Mouse (Mus musculus) heart, adult 2 months (tissue): ENCODE results near the gene Atp2a2.
A peak's percentile ranks its signal among the peaks of the same experiment; 100 is the strongest.

Source experiments
- CTCF ChIP-seq: fragments of 200-600 bp; IDR thresholded peaks from 2 replicates; pipeline ENCODE4 v1.8.1; 2022; ENCODE audit warnings: antibody characterized with exemption, mild to moderate bottlenecking, moderate library complexity
- EP300 ChIP-seq: fragments of 200-500 bp; IDR thresholded peaks from 2 replicates; pipeline ENCODE4 v1.6.1; 2011; ENCODE audit warnings: low read depth, low read length, control low read depth; ENCODE audit not compliant: insufficient read depth
- POLR2A ChIP-seq: fragments of 200-500 bp; IDR thresholded peaks from 2 replicates; pipeline ENCODE4 v1.6.1; 2011; ENCODE audit warnings: mild to moderate bottlenecking, low read depth, low read length, control low read depth; ENCODE audit not compliant: insufficient read depth

DNA sequence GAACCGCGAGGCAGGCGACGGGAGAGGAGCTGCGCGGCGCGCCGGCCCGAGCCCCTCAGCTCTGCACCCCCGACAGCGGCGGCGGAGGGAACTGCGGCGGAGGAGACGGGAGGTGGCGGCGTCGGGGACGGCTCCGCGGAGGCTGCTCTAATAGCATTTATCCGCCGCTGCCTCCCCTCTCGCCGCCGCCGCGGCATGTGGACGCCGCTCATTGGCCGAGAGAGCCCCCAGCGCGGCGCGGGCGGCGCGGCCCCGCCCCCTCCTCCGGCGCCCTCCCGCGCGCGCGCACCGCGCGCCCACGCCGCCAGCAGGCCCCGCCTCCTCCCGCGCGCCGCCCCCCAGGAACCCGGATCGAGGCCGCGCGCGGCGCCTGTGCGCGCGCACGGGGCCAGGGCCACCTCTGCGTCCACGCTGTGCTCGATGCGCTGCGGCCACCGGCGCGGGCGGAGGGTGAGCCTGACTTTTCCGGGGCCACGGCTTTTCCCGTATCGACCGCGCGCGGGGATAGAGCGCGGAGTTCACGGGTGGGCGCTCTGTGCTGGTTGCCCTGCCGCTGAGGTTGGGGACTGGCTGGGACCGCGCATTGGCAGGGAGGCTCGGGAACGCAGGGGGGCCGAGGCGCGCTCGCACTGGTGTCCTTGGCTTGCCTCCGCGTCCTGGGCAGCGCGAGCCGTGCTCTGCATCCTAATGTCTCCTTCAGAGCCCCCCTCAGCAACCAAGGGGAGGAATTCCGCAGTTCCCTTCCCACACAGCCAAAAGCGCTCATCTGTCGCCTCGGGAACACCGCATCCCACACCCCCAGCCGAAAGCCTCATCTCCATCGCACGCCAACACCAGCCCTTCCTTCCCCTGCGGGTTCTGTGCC lies at the start of gene Atp2a2:
- TF ChIP-seq POLR2A, result peak; percentile 88
- peak; percentile 55 for TF ChIP-seq CTCF
- TF ChIP-seq EP300, result peak; percentile 21; the same call in 1 of the 2 replicates
